Mouse (Mus musculus): ENCODE data around the gene Lrrc8b. TPM values are rescaled to one million over a fixed set of nuclear protein-coding genes. Genes with fewer than 3 reads are reported as not detected.

The Lrrc8b gene
- total RNA-seq, 2 experiments from 2014 or later, result 4.2 to 5.3 TPM

DNA sequence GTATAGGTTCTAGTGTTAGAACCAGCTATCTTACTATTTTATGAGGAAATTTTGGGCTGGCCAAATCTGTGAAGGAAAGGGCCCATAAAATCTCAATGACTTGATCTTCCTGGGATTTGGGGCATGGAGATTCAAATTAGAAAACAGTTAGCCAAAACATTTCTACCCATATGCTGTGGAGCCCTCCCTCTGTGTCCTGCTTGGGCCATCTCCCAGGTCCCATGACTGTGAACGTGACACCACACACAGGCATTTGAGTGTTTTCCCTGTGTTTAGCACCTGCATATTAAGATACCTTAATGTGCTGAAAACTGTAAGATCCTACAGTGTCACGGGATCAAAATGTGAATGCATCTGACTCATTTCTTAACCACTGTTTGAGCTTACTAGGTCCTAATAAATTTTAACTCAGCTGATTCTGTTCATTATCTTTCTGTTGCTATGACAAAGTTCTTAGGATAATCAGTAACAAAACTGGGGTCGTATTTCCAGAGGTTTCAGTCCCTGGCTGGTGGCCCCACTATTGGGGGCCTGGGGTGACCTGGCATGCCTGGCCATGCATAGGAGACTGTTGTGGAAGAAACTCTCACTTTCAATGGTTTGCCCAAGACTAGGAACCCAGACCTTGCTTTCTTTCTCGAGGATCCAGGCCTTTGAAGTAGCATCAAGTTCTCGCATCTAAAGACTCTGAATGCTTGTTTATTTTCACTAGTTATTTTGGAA lies 57.6 kb downstream of the Lrrc8b start:
- intact Hi-C loops (cut with DNase I), result no loop called here
- DNase-seq (ENCODE audit: low spot score), result no peak

DNA sequence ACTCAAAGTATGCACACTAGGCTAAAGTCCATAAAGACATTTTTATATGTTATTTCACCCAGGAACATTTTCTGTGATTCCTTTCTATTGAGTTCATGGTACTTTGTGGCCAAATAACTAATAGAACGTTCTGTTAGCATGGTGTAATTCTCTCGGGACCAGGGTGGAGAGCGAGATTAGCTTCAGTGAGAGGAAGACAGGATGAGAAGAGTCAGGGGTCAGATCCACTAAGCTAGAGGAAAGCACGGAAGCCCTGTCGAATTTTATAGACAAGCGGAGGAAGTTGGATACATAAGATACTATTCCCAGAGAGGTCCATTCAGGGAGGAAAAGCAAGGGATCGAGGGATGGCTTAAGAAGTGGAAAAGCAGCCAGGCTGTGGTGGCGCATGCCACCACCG lies 62.0 kb downstream of the Lrrc8b start:
- no peak for DNase-seq (ENCODE audit: low spot score)
- intact Hi-C loops (cut with DNase I), result no loop called here

DNA sequence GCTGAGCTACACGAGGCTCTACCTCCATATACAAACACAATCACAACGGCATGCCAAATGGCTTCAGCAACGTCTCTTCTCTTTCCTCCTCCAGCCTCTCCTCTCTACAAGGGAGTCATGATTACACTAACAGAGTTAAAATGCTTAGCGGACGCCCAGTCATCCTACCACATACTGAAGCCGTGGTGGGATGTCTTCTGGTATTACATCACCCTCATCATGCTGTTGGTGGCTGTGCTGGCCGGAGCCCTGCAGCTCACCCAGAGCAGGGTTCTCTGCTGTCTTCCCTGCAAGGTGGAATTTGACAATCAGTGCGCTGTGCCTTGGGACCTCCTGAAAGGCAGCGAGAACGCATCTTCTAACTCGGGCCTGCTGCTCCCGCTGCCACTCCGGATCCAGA lies 64.1 kb downstream of the Lrrc8b start:
- intact Hi-C loops (cut with DNase I), result no loop called here
- no peak for DNase-seq (ENCODE audit: low spot score)

DNA sequence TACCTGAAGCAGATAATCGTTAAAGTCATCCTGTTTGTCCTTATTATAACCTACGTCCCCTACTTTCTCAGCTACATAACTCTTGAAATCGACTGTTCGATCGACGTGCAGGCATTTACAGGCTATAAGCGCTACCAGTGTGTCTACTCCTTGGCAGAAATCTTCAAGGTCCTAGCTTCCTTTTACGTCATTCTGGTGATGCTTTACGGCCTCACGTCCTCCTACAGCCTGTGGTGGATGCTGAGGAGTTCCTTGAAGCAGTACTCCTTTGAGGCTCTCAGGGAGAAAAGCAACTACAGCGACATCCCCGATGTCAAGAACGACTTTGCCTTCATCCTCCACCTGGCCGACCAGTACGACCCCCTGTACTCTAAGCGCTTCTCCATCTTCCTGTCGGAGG lies 65.0 kb downstream of the Lrrc8b start:
- no peak for DNase-seq (ENCODE audit: low spot score)
- intact Hi-C loops (cut with DNase I), result no loop called here

DNA sequence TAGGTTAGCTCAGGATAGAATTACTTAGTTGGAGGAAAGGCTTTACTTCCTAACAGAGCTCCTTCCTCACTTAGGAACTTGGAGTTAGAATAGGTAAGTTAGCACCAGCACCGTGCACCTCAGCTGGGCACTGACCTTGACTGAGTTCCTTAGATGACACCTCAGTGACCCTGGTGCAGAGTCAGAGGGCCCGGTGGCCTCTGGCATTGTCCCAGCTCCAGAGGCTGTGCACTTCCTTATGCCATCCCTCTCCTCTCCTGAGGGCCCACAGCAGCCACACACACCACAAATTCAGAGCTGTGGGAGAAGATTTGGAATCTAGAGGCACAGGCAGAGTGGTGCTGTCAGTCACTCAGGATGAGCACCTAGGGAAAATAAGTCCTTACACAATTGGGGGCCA lies 68.1 kb downstream of the Lrrc8b start:
- intact Hi-C loops (cut with DNase I), result no loop called here

DNA sequence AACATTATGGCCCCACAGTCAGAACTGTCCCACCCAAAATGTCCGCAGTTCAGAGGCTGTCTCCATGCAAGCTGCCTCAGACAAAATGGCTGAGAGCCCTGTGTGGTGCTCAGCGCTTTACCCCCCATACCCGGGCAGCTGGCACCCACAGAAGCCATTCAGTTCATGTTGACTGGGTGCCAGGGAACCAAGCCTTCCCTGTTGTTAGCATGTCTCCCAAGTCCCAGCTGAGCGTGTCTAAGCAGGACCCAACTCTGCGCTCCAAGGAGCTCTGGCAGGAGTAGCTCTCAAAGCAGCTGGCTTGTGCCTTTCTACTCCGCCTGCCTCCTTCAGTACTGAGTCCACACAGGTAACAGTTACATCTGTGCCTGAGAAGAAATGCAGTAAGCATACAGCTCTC lies 68.7 kb downstream of the Lrrc8b start:
- intact Hi-C loops (cut with DNase I), result no loop called here

More for the DNA sequence above, 68.1 kb downstream of the Lrrc8b start:
- no peak for DNase-seq (ENCODE audit: low spot score)

DNA sequence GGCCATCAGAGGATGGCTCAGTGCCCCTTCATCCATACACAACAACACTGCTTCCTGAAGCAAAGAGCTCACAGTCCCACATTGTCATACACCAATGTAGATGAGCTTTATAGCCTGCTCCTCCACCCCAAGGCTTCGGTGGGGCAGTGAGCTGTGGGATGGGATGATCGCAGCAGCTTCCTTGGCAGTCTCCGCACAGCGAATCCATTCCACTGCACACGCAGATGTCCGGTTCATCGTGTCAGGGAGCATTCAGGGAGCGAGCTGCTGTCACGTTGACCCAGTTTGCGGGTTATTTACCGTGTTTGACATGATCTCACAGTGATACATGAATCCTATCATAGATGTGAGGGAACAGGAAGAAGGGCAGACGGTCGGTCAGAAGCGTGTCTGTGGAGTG lies 69.3 kb downstream of the Lrrc8b start:
- intact Hi-C loops (cut with DNase I), result no loop called here
- no peak for DNase-seq (ENCODE audit: low spot score)

More for the DNA sequence above, 68.7 kb downstream of the Lrrc8b start:
- no peak for DNase-seq (ENCODE audit: low spot score)

DNA sequence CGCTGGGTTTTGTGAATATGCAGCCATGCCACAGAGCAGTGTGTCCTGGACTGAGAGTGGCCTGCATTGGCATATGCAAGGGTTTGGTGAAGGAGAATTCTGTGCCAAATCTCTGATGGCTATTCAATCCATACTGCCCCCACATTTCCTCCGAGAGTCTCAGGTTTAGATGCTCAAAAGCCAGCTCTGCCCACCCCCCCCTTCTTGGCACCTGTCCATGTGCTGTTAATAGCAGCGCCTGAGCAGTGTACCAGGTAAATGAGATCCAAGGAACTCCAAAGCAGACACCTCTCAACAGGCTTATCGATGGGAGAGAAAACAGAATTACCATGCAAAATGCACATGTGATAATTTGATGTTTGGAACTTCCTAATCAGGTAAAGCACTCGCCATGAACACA lies 74.6 kb downstream of the Lrrc8b start:
- intact Hi-C loops (cut with DNase I), result loop anchor here (2.0 to 5.0 kb wide), 2 partner anchors 85 to 377 kb away; no protein-coding TSS in a partner anchor
- no peak for DNase-seq (ENCODE audit: low spot score)

DNA sequence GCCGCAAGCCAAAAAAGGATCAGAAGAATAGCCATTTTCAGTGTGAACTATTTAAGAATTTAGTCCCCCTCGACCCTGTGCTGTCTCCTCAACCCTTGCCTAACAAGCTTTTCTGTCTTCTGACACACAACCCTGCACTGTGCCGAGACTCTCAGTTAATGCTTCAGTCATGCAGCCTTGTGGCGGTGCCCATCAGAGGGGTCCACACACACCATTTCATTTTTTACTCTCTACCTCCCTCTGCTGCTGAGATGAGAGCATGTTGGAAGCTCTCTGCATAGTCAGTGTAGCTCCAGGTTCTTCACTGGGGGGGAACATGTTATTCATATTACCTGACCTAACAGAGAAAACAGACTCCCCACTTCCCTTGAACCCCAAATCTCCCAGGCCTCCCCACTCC lies 75.8 kb downstream of the Lrrc8b start:
- intact Hi-C loops (cut with DNase I), result loop anchor here (2.0 to 5.0 kb wide), 2 partner anchors 87 to 376 kb away; no protein-coding TSS in a partner anchor
- no peak for DNase-seq (ENCODE audit: low spot score)

DNA sequence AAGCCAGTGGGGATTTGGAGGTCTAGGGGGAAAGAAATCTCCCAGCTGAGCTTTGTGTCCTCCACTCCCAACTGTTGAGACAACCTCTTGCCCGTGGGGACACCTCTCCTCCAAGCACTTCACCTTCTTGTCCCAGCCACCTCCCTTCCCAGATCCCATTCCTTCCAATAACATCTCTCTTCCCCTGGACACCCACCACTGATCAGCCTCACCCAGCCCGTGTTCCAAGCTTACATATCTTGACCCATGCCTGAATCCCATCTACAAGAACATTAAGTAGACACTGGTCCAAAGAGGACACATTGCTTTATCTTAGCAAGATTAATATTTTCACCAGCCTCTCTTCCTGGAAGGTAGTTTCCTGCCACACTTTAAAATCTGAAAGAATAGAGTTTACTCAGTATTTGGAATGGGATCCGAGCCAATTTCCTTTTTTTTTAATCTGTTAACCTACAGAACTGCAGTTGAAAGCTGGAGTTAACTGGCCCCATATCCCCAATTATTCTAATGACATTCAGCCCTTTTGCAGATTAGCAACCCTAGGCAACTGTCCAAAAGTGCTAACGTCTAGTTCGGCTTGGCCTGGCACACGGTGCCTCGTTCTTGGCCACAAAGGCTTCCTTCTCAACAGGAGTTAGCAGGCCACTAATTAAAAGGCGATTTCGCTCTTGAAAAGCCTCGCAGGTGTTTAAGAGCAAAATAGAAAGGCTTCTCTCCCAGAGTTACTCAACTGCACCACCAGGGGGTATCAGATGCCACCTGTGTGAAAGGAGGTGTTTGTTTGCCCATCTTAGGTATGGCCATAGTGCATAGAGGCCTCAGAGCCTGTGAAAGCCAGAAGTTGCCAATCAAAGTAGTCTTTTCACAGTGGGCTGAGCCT lies 77.0 kb downstream of the Lrrc8b start:
- intact Hi-C loops (cut with DNase I), result loop anchor here (5.0 kb wide), 1 partner anchor 375 kb away; no protein-coding TSS in a partner anchor
- DNase-seq (ENCODE audit: low spot score), result no peak

DNA sequence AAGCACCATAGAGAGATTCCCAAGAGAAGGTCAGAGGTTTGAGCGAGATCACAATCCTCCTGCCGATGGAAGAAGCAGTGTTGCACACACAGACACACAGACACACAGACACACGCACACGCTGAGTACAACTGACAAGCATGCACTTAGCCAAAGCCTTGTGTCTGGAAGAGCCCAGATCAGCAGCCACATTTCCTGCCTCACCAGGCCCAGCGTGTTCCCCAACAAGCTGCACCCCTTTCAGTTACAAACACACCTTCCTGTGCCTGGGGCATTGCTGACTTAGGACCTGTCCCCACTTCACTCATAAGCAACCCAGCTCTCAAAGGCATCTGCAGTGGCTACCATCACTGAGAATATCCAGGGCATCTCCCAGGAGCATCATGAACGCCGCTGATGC lies 77.8 kb downstream of the Lrrc8b start:
- no peak for DNase-seq (ENCODE audit: low spot score)
- intact Hi-C loops (cut with DNase I), result loop anchor here (5.0 kb wide), 1 partner anchor 374 kb away; no protein-coding TSS in a partner anchor

DNA sequence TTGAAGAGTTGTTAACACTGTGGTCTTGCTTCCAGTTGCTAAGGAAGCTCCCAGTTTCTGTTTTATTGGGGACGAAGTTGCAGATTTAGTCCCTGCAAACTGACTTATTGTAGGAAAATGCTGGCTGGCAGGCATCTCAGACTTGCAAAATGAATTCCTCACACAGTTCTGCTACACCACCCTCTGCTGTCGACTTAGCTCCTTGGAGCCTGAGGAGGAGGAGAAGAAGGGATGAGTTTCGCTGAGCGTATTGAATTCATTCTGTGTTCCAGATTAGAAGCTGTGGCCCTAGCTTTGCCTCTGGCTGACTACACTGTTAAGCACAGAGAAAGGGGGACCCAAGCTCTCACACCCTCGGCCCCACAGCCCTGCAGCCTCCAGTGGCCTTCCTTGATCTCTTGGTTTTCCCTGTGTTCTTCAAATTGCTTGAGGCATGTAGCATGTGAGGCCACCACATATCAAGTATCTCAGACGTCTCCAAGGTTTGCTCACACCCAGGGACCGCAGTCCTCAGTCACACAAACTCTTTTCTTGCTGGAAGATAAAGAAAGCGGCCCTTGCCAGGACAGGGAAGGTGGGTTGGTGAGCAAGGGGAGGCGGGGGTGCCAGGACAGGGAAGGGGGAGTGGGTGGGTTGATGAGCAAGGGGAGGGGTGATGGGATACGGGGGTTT lies 78.8 kb downstream of the Lrrc8b start:
- intact Hi-C loops (cut with DNase I), result loop anchor here (2.0 to 5.0 kb wide), 3 partner anchors 22 to 373 kb away; no protein-coding TSS in a partner anchor
- no peak for DNase-seq (ENCODE audit: low spot score)

DNA sequence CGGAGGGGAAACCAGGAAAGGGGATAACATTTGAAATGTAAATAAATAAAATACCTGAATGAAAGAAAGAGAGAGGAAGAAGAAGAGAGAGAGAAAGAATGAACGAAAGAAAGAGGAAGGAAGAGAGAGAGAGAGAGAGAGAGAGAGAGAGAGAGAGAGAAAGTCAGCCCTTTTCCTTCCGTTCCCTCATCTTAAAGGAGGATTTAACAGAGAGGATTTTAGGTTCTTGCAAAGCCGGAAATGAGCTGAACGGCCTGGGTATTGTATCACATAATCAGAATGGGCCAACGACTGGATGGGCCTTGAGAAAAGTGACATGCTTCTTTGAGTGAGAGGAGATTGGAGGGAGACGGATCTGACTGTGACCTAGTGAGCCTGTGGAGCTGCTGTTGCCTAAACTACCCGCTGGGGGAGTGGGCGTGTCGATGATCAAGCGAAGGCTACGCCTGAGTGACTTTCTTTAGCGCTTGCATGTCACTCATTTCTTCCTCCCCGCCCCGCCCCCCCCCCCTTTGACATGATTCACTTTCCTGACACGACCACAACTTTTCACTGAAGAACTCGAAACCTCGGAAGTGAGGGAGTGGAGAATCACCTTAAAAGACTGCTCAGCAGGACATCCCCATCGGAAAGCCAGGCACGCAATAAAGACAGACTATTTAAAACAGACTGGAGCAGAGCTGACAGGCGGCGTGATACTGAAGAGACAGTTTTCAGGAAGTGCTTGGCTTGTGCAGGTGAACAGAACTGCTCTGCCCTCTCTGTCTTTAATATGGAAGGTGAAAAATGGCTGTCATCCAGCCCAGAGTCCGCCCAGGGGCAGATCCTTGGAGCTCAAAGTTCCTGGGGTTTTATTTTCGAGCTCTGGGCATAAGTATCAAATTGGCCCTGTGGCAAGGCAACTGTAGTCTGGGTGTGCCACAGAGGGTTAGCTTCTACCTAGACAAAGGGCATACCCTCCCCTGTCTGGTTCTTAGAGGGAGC lies 79.6 kb downstream of the Lrrc8b start:
- DNase-seq (ENCODE audit: low spot score), result peak; percentile 67
- intact Hi-C loops (cut with DNase I), result loop anchor here (2.0 to 5.0 kb wide), 3 partner anchors 22 to 372 kb away; no protein-coding TSS in a partner anchor

DNA sequence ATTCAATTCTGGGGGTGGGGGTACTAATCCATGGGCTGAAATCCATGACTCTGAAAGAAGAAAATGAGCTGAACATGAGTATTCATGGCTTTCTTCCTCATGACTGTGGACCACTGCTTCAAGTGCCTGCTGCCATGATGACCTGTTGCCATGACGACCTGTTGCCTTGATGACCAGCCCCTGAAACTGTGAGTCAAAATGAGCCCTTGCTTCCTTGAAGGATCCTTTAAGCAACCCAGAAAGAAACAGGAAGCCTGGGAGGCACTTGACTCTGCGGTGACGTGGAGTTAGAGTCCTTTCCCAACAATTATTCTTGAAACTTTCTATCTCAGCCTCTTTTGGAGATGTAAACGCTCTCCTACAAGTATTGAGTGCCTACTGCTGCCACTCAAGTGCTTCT lies 80.6 kb downstream of the Lrrc8b start:
- intact Hi-C loops (cut with DNase I), result no loop called here
- DNase-seq (ENCODE audit: low spot score), result no peak

DNA sequence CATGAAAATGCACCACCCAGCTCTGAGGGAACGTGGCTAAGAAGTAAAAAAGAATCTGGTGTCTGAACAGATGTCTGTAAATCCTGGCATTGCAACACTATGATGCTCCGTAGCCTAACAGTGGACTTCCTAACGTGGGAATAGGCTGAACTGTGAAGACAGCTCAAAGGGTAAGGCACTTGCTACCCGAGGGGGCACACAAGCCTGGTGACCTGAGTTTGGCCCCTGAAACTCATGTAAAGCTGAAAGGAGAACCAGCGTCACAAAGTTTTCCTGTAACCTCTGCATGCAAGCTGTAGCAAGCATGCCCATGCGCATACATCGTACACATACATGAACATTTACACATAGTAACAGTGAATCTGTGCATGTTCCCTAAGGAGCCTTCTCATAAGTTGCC lies 81.0 kb downstream of the Lrrc8b start:
- no peak for DNase-seq (ENCODE audit: low spot score)
- intact Hi-C loops (cut with DNase I), result no loop called here

DNA sequence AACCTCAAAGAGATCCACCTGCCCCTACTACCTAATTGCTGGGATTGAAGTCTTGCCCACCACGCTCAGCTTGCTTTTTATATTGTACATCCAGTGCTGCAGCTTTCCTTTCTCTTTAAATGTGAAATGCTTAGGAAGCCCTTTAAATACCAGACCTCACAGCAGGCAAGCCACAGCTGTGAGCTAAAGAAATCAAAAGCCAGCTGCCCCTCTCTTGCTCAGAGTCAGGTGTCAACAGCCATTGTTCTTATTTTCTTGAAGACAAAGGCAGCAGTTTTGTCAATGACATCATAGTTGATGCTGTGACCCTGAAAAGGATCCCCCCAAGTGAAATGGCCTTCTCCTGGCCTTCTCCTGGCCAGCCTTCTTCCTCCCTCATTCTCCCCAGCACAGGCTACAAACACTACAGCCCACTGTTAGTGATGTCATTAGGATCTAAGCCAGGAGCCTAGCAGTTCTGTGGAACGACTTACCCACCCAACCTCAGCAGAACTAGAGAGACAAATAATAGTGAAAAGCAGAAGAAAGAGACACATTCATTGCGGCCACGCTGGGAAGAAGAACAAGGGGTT lies 82.9 kb downstream of the Lrrc8b start:
- intact Hi-C loops (cut with DNase I), result no loop called here
- no peak for DNase-seq (ENCODE audit: low spot score)

DNA sequence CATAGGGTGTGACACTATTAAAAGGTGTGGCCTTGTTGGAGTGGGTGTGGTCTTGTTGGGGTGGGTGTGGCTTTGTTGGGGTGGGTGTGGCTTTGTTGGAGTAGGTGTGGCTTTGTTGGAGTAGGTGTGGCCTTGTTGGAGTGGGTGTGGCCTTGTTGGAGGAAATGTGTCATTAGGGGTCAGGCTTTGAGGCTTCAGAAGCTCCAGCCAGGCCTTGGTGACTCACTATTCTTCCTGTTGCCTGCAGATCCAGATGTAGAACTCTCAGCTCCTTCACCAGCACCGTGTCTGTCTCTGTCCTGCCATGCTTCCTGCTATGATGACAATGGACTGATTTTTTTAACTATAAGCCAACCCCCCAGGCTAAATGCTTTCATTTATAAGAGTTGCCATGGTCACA lies 83.8 kb downstream of the Lrrc8b start:
- no peak for DNase-seq (ENCODE audit: low spot score)
- intact Hi-C loops (cut with DNase I), result no loop called here

DNA sequence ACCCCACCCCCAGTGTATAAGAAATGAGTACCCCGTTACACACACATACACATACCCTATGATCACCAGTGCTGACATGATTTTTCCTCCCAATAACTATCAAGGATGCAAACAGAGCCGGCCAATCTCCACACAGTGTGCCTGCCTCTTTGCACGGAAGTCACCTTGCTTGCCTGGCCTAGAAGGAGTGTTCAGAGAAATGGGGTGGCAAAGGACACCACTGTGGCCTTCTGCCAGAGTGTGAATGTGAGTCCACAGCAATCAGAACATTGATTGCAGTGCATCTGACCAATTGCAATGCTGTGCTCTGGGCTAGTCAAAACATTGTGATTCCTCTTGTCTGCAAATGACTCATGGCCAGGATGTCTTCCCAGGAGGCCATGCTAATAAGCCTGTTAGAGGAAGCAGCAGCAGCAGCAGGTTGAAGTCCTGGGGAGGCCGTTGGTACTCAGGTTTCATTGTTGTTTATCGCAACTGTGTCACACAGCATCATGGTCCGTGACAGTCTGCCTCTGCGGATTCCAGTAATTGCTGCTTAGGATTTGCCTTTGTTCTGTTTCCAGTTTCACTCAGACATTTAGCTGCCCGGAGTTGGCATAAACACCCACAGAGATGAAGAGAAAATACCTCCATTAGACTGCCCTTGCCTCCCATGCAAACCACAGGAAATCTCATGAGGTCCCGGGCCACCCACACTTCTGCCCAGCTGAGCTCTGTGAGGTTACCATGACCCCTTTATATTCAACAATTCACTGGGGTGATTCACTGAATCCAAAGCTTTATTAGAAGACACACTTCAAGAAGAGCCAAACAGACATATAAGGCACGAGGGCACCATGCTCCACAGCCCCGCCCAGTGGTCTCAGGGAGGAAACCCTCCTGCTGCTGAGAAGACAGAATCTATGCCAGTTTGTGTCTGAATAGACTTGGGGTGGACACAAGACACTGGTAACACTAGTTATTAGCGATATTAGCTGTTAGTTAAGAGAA lies 84.9 kb downstream of the Lrrc8b start:
- intact Hi-C loops (cut with DNase I), result no loop called here
- no peak for DNase-seq (ENCODE audit: low spot score)
